Mouse (Mus musculus) B cell, adult 67 days (primary cell): ENCODE results near the gene Eif1ax. TPM values are rescaled to one million over a fixed set of nuclear protein-coding genes. Genes with fewer than 3 reads are reported as not detected.

Experiments used
- total RNA-seq, 2 experiments: library from RNA; stranded (reverse); gene quantifications; 4 replicates each; pipeline ENCODE4 v1.2.4; 2023

Eif1ax gene
- total RNA-seq: 10 to 100 TPM; 35.8 to 36.4 TPM

DNA sequence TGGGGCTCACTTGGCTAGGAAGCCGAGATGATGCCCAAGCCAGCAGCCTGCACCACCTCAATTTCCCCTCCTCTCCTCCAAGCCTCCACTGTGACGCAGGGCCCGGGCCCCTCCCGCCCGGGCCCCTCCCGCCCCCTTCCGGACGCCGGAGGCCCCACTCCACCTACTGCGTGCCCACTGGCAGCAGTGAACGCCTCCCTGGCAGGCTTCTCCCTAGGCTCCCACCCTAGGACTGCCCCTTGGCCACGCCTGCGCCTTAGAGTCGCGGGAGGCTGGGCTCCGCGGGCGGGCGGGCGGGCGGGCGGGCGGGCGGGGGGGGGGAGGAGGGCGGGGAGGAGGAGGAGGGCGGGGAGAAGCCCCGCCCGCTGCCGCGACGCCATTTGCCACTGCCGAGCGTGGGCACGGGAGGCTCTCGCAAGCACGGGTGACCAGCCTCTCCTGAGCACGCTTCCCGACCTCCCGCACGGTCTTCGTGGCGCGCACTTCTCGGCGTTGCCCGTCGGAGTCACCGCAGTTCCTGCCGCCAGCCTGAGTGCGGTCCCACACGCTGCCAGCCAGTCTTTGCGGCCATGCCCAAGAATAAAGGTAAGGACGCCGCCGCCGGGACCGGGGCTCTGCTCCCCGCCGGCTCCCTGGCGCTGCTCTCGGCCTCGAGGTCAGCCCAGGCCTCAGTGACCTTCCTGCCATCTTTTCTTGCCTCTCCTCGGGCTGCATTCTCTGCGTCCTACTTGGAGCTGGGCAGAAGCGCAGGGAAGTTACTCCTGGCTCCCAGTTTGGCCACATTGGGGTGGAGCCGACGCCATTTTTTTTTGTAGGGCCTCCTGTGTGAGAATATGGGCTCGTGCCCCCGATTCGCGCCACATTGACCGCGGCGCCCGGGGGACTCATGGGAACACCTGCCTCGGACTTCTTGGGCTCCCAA lies at the start of gene Eif1ax:
Gene Eif1ax (plus strand): TSS at position 348 of the 922 bp plus-strand sequence.

DNA sequence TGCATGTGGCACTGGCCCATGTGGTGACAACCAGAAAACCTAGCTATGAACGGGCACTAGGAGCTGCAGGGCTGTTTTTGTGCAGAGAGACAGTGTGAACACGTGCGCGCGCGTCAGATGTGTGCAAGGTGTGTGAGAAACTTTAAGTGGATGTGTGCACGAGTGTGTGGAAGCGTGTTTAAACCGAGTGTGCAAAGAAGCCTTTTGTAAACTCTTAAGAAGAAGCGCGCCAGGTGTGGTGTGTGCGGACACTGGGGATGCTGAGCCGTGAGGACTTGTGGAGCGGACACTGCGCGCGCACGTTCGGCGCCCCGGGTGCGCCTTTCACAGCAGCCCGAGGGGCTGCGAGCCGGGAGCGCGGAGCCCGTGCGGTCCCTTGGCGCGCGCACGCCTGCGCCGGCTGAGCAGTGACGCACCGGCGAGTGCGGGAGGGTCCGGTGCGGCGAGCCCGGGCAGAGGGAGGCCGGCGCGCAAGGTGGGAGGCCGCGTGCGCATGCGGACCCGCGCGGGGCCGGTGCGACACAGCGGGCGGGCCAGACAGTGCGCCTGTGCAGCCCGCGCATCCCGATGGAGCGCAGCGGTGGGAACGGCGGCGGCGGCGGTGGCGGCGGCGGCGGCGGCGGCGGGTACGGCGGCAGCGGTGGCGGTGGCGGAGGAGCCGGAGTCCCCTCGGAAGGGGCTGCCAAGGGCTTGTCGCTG lies 42.3 kb downstream of the Eif1ax start, which contains the start of gene Map7d2:
Gene Map7d2 (plus strand): TSS at position 443 of the 699 bp plus-strand sequence.

Other genes starting within 250 kb of the Eif1ax start
- 10 to 100 TPM; 60.0 to 74.1 TPM for gene Rps6ka3, start 161.9 kb upstream of the Eif1ax start, total RNA-seq
- not detected for gene Map7d2, start 42.4 kb downstream of the Eif1ax start, total RNA-seq
- 10 to 100 TPM; 34.1 to 50.1 TPM for gene Bclaf3, start 154.5 kb downstream of the Eif1ax start, total RNA-seq